Mouse (Mus musculus) adrenal gland, postnatal 14 days (tissue): ENCODE measurements at regions not wholly inside any gene's neighbourhood (a gene's known extent, or its start where the extent isn't known, plus 50 kb on each side); places are given as distances from the start of the nearest gene placed in this dataset.

Experiments
- DNase-seq: peaks from one replicate; pipeline ENCODE4 v3.0.0; 2021; ENCODE audit warnings: mixed read lengths

DNA sequence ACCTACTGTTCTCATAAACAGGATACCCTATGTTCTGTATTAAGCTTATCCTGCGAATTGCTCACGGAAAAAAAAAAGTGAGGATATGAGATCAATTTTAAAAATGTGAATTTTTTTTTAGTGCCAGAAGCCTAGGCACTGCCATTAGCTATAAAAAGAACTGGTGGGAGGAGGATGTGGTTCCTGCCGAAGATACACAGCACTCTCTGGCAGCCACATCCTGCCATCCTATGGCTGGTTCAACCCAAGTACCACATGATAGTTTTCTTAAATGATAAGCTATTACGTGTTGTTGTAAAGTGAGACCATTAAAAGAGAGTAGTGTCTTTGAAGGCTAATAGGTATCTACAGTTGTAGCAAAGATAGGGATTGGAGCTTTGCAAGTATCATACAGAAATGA, 58.2 kb upstream of the Ppp3ca start:
- DNase-seq, result no peak

DNA sequence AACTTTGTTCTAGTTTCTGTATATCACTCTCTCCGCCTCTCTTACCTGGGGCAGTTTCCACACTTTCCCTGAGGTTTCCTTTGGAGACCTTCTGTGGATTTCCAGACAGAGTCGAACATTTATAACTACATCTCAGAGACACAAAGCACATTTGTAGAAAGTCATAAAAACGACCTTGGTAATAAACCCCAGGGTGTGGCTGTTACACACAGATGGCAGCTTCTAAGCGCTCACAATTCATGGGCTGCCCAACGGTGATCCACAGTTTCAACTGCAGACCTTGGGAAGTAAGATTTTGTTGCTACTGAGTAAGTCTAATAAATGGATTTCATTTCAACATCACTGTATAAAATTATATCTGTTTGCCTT, 59.4 kb upstream of the Ppp3ca start:
- DNase-seq, result no peak

DNA sequence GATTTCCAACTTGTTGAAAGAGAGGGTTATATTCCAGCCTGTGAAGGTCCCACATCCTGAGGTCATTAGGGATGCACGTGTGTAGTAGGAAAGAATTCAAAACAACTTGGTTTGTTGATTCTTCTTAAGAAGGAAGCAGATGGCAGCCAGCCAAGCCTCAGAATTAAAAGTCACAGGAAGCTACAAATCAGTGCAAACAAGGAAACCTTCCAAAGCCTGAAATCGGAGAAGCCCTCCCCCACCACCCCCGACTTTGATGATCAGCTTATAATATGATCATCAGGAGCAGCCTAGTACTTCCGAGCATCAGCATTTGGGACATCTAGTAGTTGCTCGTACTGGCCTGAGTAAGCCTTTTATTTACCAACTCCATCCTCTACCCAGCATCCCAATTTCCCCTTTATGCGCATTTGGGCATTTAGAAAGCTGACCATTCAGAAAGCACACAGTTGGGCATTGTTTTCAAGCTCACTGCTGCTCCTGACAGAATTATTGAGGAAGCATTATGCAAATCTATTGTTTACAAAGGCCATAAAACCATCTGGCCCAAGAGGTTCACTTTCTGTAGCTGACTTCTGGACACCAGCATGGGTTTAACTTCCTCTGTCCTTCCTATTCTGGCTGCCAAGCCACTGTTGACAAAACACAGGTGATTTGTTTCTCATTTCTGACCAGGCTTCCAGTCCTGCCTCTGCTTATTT, 59.9 kb upstream of the Ppp3ca start:
- DNase-seq, result peak; percentile 60

DNA sequence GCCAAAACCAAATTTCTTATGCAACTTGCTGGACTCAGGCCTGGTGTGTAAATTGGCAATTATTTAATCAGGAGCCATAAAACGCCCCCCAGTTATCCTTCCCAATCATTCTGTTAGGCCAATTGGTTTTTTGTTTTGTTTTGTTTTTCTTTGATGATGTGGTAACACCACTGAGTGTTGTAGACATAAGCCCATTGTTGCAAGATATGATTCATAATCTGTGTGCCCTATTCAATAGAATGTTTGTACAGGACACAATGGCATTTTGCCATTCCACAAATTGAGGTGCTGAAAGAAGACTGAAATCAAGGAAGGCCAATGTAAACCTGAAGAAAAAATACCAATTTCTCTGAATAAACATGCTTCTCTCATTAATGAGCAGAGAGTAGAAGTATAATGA, 68.2 kb upstream of the Ppp3ca start:
- no peak for DNase-seq

DNA sequence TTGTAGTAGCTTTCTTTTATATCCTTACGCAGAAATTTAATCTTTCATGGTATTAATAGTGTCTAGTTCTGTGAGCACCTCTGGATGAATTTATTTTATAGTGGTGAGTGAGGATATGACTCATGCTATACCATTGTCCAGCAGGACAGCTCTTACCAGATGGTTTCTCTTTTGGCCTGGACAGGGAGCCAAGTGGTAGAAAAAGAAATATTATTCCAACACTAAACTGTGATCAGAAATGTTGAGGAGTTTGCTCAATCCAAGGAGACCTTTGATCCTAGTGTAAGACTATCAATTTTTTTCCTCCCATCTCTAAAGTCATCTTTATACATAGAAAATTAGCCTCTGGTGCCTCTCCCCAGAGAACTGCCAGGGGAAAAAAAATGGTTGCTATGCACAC, 86.0 kb upstream of the Ppp3ca start:
- no peak for DNase-seq

DNA sequence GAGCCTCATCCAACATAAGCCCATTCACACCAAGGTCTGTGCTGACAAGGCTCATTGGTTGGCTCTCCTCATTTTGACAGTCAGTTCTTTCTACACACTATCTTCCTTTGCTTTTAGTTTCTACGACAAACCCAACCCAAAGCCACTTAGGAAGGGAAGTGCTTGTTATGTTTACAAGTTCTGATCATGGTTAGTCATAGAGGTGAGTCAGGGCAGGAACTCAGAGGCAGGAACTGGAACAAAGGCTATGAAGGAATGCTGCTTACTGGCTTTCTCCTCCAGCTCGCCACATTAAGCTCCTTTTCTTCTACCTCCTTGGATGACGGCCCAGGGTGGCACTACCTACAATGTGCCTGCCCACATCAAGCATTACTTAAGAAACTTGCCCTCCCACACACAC, 91.9 kb upstream of the Ppp3ca start:
- DNase-seq, result no peak

DNA sequence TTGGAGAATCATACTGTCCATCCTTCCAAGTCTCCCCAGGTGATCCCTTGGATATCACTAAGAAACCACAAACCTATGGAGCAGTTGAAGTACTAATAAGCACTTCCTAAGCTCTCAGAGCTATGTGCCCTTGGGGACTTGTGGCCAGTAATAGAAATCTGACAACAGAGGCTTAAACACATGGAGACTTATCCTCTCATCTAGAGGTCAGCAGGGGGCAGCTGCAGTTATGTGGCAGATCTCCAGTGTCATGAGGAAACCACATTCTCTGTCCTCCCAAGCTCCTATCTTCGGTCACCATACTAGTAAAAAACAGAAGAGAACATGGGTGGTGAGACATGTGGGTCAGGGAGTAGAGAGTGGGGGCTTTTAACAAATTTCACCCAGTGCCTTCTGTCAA, 99.4 kb upstream of the Ppp3ca start:
- no peak for DNase-seq

DNA sequence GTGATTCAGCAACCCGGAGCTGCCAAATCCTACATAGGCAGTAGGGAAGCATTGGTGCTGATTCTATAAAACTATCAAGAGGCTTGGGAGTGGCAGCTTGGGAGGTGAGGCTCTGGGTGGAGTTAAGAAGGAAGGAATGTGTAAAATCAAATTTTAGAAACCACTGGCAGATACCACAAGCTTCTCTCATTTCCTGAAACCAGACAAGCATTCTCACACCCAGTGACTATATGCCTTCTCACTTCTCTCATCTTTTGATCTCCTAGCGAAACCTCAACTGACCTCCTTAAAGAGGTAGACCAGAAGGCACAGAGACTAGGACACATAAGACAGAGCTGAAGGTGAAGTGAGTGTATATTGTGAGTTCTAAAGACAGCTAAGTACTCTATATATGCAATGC, 113.4 kb upstream of the Ppp3ca start:
- DNase-seq, result no peak

DNA sequence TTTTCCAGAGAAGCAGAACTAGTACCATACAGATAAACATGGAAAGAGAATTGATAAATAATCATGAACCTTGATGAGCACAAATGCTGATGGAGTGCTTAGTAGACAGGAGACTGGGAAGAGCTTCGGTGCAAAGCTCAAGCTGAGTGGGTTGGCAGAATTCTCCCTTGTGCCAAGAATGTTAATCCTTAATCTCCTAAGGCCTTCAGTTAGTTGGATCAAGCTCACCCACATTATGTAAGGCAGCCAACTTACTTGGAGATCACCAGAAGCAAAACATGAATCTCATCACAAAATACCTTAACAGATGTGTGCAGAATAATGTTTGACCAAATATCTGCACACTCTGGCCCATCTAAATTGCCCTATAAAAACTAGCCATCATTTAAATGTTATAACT, 120.5 kb upstream of the Ppp3ca start:
- DNase-seq, result no peak

DNA sequence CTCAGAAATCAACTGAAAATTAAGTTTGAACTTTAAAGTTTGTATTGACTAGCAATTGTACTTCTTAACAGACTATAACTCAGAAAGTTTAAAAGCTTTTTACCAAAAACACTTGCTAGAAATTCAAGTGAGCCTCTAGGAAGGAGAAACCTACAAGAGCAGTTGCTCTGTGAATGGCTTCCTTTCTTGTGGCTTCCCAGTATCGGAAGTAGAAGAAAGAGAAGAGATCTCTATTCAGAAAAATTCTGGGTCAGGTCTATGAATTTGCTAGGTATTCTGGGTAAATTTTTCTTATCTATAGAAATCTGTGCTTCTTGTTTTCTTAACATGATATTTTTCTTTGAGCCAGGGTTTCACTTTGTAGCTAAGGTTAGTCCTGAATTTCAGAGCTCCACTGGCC, 138.3 kb upstream of the Ppp3ca start:
- DNase-seq, result no peak

DNA sequence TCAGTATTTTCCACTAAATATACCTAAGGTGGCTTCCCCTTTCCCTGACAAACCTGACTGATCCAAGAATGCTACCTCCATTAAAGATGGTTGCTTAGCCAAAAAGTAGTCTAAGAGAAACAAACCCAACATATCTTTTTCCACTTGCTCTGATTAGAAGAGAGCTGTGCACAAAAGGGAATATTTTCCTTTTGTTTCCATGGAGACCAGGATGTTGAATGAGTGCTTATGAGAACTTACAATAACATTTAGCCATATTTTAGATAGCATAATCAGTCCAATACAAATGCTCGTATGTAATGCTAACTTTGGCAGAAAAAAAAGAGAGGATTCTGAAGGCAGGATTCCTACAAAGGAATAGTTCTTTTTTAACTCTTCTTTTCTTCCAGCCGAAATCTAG, 161.3 kb upstream of the Ppp3ca start:
- DNase-seq, result no peak

DNA sequence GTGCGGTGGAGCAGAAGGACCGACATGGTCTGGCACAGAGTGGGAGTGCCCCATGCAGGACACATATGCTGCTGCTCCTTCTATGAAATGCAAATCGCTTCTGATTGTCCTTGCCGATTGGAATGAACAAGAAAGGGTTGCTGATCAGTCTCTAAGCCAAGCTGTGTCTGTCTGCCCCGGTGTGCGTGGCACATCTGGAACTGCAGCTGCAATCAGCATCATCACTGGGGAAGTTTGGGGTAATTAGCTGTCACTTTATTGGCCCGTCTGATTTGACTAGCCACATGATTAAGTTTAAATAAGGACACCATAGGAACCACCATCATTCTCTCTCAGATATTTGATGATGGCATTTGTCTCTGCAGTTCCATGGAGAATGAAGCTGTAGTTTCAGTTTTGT, 162.9 kb upstream of the Ppp3ca start:
- no peak for DNase-seq

DNA sequence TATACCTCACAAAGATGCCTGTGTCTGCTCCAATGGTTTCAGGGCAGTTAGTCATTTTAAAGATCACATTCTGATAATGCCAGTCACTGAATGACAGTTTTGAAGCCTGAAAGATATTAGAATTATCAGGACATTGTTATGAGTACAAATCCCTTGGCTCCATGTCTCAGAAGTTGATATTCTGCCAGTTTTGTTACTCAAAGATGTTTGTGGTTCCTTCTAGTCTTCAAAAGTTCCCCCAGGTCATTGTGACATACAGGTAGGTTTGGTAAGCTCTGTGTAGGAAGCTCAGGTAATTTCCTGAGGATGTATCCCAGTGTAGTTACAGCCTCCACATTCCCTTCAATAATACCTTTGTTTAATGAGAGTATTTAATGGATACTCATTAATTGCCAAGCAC, 169.0 kb upstream of the Bank1 start:
- DNase-seq, result no peak

DNA sequence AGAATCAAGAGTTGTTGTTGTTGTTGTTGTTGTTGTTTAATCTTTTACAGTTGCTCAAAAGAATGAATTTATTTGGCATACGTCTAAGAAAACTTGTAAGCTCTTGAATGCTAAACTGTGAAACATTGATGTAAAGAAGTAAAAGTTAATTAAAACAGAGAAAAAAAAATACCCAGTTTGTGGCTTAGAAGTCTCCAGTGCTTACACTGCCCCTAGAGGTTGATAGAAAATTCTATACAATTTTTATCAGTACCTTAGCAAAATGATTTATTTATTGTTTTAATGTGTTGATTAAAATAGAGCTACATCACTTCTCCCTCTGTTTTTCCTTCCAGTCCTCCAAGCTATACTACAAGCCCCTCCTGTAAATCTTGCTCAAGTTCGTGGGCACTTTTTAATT, 165.8 kb upstream of the Bank1 start:
- no peak for DNase-seq

DNA sequence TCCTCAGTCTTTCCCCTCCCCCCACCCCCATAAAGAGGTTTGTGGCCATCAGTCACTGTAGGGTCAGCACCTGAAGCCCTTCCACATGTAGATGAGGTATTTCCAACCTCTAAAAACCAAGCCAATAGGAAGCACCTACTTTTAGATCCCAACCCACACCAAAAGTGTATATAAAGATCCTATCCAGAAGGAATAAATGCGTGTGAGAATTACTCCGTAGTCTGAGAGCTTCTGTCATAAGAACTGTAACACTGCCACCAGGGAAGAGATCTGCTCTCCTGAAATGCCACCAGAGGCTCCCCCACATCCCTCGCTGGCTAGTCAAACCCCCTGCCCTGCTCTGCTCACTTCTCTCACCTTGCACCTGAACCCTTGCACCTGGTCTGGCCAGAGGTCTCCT, 145.8 kb upstream of the Bank1 start:
- DNase-seq, result no peak

DNA sequence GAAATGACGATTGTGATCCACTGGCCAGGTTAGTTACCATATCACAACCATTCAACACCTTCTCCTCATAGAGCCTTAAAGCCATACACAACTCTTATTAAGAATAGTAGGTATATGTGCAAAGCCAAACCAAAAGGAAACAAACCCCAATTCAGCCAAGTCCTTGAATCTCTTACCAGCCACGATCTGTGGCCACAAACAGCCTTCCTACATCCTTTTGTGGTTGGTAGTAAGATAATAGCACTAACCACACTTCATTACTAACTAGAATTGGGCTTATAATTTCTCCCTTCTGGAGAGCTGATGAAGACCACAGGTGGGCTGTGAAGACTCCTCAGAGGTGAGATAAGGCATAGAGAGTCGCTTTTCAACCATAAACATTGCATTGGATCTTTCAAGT, 136.9 kb upstream of the Bank1 start:
- DNase-seq, result no peak

DNA sequence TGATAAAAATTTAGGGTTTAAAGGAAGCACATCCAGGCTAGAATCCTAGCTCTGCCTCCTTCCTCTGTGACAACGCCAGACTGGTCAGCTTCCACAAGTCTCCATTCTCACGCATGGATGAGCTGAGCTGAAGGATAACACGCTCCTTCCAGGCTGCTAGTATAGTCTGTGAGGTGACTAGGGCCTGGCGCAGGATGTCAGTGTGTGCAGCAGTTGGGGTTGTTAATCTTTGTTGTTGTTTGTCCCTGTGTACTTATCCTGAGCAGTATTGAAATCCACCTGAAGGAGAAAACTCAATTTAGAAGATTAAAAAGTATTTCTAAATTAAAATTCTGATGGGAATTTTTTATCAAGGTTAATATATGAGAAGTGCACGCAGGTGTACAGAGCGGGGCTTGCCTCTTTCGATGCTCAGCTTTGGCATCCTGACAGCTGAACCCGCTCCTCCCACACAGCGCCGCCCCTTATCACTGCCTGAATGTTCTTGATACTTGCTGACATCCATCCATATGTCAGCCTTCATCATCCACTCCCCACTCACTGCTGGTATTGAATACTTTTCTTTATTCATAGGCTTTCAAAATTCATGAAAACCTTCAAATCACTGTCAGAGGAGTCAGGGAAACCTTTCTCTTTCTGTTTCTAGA, 130.7 kb upstream of the Bank1 start:
- no peak for DNase-seq

DNA sequence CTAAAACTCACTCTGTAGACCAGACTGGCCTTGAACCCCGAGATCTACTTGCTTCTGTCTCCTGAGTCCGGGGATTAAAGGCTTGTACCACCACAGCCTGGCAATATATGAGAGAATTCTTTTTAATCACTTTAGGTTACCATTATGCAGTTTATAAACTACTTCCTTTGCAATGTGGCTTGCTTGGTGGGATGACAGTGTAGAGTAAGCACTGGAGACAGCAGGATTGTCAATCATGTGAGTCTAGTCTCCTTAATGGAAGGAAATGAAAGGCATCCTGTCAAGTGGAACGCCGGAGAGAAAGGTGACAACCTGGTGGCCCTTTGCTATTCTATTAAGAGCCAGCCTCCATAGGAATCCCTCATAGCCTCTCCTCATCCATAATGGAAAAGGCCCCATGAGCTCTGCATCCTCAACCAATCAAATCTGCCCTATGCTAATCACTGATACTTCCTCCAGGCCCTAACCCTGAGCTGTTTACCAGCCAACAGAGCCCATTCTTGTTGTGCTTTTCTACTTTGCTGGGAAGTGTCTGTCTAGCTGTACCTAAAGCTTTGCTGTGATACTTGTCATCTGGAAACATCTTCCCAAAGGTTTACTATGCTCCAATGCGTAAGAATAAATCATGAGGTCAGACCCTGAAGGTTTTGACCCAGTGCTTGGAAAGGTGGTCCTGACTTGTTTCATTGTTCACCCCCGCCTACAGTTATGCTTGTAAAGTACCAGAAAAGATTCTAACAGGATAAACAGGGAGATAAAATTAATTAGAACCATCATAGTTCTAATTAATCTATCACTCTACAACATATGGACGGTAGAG, 130.0 kb upstream of the Bank1 start:
- DNase-seq, result no peak

DNA sequence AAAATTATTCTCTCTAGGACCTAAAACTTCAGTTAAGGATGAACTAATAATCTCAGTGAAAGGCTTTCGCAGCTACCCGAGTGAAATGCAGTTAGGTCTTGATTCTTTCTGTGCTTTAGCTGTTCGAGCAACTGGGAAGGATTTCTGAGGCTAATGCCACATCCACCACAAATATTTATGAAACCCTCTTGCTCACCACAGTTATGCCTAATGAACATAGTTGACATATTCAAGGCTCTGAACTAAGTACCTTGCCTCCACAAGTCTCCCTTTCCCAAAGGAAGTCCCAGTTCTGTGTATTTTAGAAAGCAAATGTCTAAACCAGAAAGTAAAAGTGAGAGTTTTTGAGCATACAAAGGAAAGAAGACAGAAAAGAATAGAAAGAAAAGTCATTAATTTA, 129.1 kb upstream of the Bank1 start:
- no peak for DNase-seq

DNA sequence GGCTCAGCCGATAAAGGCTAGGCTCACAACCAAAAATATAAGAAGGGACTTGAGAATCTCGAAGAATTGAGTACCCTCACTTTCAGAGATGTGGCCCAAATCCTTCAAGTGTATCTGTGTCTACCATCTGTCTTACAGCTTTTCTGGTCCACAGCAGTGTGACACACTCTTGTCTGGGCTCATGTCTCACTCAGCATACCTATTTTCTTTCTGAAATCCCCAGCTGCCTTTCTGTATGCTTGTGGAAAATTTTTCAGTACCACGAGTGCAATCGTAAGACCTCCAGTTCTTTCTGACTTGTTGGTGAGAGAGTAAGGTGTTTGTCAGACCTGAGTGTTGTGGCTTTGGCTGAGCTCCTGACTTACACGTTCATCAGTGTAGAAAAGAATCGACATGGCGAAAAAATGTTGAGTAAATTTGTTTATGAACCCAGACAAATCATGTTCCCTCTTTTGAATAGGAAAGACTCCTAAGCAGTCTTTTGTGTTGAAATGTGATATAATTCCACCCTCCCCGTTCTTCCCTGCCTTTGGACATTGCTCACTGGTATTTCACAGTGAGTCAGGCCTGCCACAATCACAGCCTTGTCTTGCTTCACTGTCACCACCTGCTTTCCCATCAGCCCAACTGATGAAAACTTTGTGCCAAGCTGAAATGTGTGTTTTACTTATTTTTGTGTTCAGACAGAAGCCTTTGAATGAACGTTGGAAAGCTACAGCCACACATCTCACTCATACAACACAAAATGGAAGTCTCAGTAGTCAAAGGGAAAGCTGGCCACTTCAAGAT, 125.3 kb upstream of the Bank1 start:
- no peak for DNase-seq

DNA sequence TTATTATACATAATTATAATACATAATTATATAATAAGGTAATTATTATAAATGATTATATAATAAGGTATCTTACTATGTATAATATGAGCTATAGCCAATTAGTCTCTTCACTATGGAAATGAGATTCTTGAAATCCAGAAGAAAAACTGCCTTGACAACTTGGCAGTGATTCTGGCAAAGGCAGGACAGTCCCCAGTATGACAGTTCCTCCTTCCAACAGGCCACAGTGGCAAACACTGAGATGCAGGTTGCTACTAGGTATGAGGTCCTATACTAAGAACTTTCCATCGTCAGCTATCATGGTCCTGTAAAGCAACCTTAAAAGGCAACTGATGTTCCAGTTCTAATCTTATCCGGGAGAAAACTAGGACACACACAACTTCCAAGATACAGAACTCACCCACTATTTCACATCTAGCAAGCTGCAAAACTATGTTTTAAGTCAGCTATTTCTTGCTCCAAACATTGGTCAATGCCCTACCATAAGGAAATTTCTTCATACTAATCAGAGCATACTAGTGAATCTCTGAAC, 124.6 kb upstream of the Bank1 start:
- no peak for DNase-seq

DNA sequence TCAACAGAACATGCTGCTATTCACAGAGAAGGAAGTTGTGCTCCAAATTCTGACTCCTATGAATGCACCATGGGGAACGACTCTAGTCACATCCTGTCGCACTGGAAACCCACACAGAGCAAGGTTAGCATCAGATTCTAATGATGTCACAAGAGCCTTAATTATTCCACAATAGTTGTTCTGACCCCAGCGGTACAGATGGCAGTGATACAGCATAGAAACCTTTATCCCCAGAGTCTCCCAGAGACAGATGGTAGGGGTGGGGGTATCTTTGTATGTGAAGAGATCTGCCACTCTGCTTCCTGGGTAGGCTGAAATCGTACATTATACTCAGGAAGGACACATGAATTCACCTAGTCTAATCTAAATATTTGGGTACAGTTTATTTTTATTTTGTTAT, 123.5 kb upstream of the Bank1 start:
- DNase-seq, result no peak

DNA sequence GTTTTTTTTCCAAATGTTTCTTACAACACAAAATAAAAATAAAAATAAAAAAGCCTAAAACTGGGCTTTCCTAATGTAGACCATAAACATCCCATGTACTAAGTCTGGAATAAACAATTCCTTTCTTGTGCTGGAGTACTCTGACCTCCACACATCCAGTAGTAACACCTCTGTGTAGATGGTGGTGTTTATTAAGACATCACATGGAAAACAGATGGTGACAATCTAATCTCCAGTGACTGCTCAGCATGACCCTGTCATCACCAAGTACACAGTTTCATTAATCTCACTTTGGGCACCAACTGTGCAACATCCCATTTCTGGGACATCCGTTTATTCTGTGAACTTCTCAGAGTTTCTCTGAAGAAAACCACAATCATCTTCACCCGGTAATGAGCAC, 118.7 kb upstream of the Bank1 start:
- DNase-seq, result no peak
